Mouse (Mus musculus): ENCODE results near the gene Rabgap1l. TPM values are rescaled to one million over a fixed set of nuclear protein-coding genes. Genes with fewer than 3 reads are reported as not detected.

Gene Rabgap1l
- polyA plus RNA-seq, 1 experiment, result 56.5 TPM

- no peaks in the 10 kb centered on the region for H3K4me1 ChIP-seq (replicated peaks; ENCODE audit: control insufficient read depth, insufficient read depth, low read length)
- H3K27me3 ChIP-seq (ENCODE audit: control insufficient read depth, insufficient read depth, low read length), result no peaks in the 10 kb centered on the region
- 48% methylated on average over 2 of the region's 2 CpGs for WGBS
- no peak for TF ChIP-seq CTCF (IDR thresholded peaks at IDR 0.05; ENCODE audit: borderline replicate concordance, control insufficient read depth, extremely low read depth, insufficient read depth, low read length, poor library complexity)
- no peak for TF ChIP-seq POLR2A (IDR thresholded peaks at IDR 0.05; ENCODE audit: control insufficient read depth, extremely low read depth, insufficient read depth, low read length, poor library complexity)
- H3K27ac ChIP-seq (ENCODE audit: control insufficient read depth, insufficient read depth, low read length), result no peak overlapping the region
- no peak for DNase-seq
- no peak overlapping the region for H3K4me3 ChIP-seq (ENCODE audit: control insufficient read depth, insufficient read depth, low read length)
- no peaks in the 10 kb centered on the region for H3K36me3 ChIP-seq (ENCODE audit: control insufficient read depth, insufficient read depth, low read length)
Measured at GRCm38 (mm10) chr1:160397037-160397436, 396.0 kb downstream of the Rabgap1l start.

GRCm38 (mm10) chr1:160387446-160387845 is 405.6 kb downstream of the Rabgap1l start:
- Histone ChIP-seq H3K27me3 (ENCODE audit: control insufficient read depth, insufficient read depth, low read length) (no peaks in the 10 kb centered on the region), H3K27ac (ENCODE audit: control insufficient read depth, insufficient read depth, low read length) (no peak overlapping the region), H3K36me3 (ENCODE audit: control insufficient read depth, insufficient read depth, low read length) (no peaks in the 10 kb centered on the region), H3K4me1 (replicated peaks; ENCODE audit: control insufficient read depth, insufficient read depth, low read length) (no peaks in the 10 kb centered on the region), H3K4me3 (ENCODE audit: control insufficient read depth, insufficient read depth, low read length) (no peak overlapping the region)
- WGBS, result 98% methylated on average over 2 of the region's 2 CpGs
- TF ChIP-seq CTCF (IDR thresholded peaks at IDR 0.05; ENCODE audit: borderline replicate concordance, control insufficient read depth, extremely low read depth, insufficient read depth, low read length, poor library complexity) (no peak), POLR2A (IDR thresholded peaks at IDR 0.05; ENCODE audit: control insufficient read depth, extremely low read depth, insufficient read depth, low read length, poor library complexity) (no peak)
- no peak for DNase-seq

GRCm38 (mm10) chr1:160378367-160378766 is 414.6 kb downstream of the Rabgap1l start:
- Histone ChIP-seq H3K4me3 (ENCODE audit: control insufficient read depth, insufficient read depth, low read length) (no peak overlapping the region), H3K27me3 (ENCODE audit: control insufficient read depth, insufficient read depth, low read length) (no peaks in the 10 kb centered on the region), H3K4me1 (replicated peaks; ENCODE audit: control insufficient read depth, insufficient read depth, low read length) (no peaks in the 10 kb centered on the region), H3K27ac (ENCODE audit: control insufficient read depth, insufficient read depth, low read length) (no peak overlapping the region), H3K36me3 (ENCODE audit: control insufficient read depth, insufficient read depth, low read length) (no peaks in the 10 kb centered on the region)
- no peak for DNase-seq
- TF ChIP-seq POLR2A (IDR thresholded peaks at IDR 0.05; ENCODE audit: control insufficient read depth, extremely low read depth, insufficient read depth, low read length, poor library complexity) (no peak), CTCF (IDR thresholded peaks at IDR 0.05; ENCODE audit: borderline replicate concordance, control insufficient read depth, extremely low read depth, insufficient read depth, low read length, poor library complexity) (no peak)
- WGBS, result 96% methylated on average over 1 of the region's 1 CpGs

GRCm38 (mm10) chr1:160377337-160378336 is 415.4 kb downstream of the Rabgap1l start:
- no peak for TF ChIP-seq CTCF (IDR thresholded peaks at IDR 0.05; ENCODE audit: borderline replicate concordance, control insufficient read depth, extremely low read depth, insufficient read depth, low read length, poor library complexity)
- TF ChIP-seq POLR2A (IDR thresholded peaks at IDR 0.05; ENCODE audit: control insufficient read depth, extremely low read depth, insufficient read depth, low read length, poor library complexity), result no peak
- Histone ChIP-seq H3K4me3 (ENCODE audit: control insufficient read depth, insufficient read depth, low read length) (no peak overlapping the region), H3K27ac (ENCODE audit: control insufficient read depth, insufficient read depth, low read length) (no peak overlapping the region), H3K27me3 (ENCODE audit: control insufficient read depth, insufficient read depth, low read length) (no peaks in the 10 kb centered on the region), H3K36me3 (ENCODE audit: control insufficient read depth, insufficient read depth, low read length) (no peaks in the 10 kb centered on the region), H3K4me1 (replicated peaks; ENCODE audit: control insufficient read depth, insufficient read depth, low read length) (no peaks in the 10 kb centered on the region)
- DNase-seq, result peak; percentile 45
- WGBS, result 67% methylated on average over 10 of the region's 10 CpGs

- no peak overlapping the region for H3K27ac ChIP-seq (ENCODE audit: control insufficient read depth, insufficient read depth, low read length)
- H3K4me1 ChIP-seq (replicated peaks; ENCODE audit: control insufficient read depth, insufficient read depth, low read length), result no peaks in the 10 kb centered on the region
- H3K4me3 ChIP-seq (ENCODE audit: control insufficient read depth, insufficient read depth, low read length), result no peak overlapping the region
- no peaks in the 10 kb centered on the region for H3K27me3 ChIP-seq (ENCODE audit: control insufficient read depth, insufficient read depth, low read length)
- no peak for DNase-seq
- TF ChIP-seq POLR2A (IDR thresholded peaks at IDR 0.05; ENCODE audit: control insufficient read depth, extremely low read depth, insufficient read depth, low read length, poor library complexity) (no peak), CTCF (IDR thresholded peaks at IDR 0.05; ENCODE audit: borderline replicate concordance, control insufficient read depth, extremely low read depth, insufficient read depth, low read length, poor library complexity) (no peak)
- no peaks in the 10 kb centered on the region for H3K36me3 ChIP-seq (ENCODE audit: control insufficient read depth, insufficient read depth, low read length)
Measured at GRCm38 (mm10) chr1:160374490-160374889, 418.5 kb downstream of the Rabgap1l start.

- H3K27me3 ChIP-seq (ENCODE audit: control insufficient read depth, insufficient read depth, low read length), result no peaks in the 10 kb centered on the region
- H3K4me1 ChIP-seq (replicated peaks; ENCODE audit: control insufficient read depth, insufficient read depth, low read length), result no peaks in the 10 kb centered on the region
- WGBS, result 94% methylated on average over 7 of the region's 7 CpGs
Measured at GRCm38 (mm10) chr1:160373306-160373705, 419.7 kb downstream of the Rabgap1l start.

More at GRCm38 (mm10) chr1:160373306-160373705, 419.7 kb downstream of the Rabgap1l start:
- no peak overlapping the region for H3K4me3 ChIP-seq (ENCODE audit: control insufficient read depth, insufficient read depth, low read length)
- no peak overlapping the region for H3K27ac ChIP-seq (ENCODE audit: control insufficient read depth, insufficient read depth, low read length)
- no peaks in the 10 kb centered on the region for H3K36me3 ChIP-seq (ENCODE audit: control insufficient read depth, insufficient read depth, low read length)
- DNase-seq, result no peak
- TF ChIP-seq CTCF (IDR thresholded peaks at IDR 0.05; ENCODE audit: borderline replicate concordance, control insufficient read depth, extremely low read depth, insufficient read depth, low read length, poor library complexity) (no peak), POLR2A (IDR thresholded peaks at IDR 0.05; ENCODE audit: control insufficient read depth, extremely low read depth, insufficient read depth, low read length, poor library complexity) (no peak)

Measured in thymus, adult 2 months (tissue).